Mouse (Mus musculus) erythroblast, embryonic 14.5 days (primary cell): ENCODE data around the gene Cttnbp2nl.

Source experiments
- GATA1 ChIP-seq: IDR thresholded peaks from 2 replicates; pipeline ENCODE4 v1.6.1; 2012; ENCODE audit warnings: low read length, inconsistent platforms, mixed read lengths
- TAL1 ChIP-seq: IDR thresholded peaks from 3 replicates; pipeline ENCODE4 v1.6.1; 2012; ENCODE audit warnings: low read length, inconsistent platforms, mixed read lengths

- no peak for TF ChIP-seq GATA1
- no peak for TF ChIP-seq TAL1
Observed at GRCm38 (mm10) chr3:104993800-104994199, 59.1 kb downstream of the Cttnbp2nl start.
